Mouse (Mus musculus) limb, embryonic 14.5 days (tissue): ENCODE measurements around the gene Rab17. TPM values are rescaled to one million over a fixed set of nuclear protein-coding genes. Genes with fewer than 3 reads are reported as not detected.
A peak's percentile ranks its signal among the peaks of the same experiment; 100 is the strongest.

Experiments used
- ATAC-seq: fragments of 200-750 bp; cut with Nextera tagmentation; 2 replicates; pipeline ENCODE4 v1.8.0; 2017; ENCODE audit warnings: low read depth, moderate number of reproducible peaks, moderate TSS enrichment; ENCODE audit not compliant: low FRiP score
- DNase-seq: peaks from one replicate; pipeline ENCODE4 v3.0.0-alpha.2; 2015; ENCODE audit warnings: low spot score
- H3K27ac ChIP-seq: fragments of 300-500 bp; sonication (generic); replicated peaks from 2 replicates; pipeline ENCODE4 v1.5.1; 2014; ENCODE audit warnings: low read depth, mild to moderate bottlenecking, low read length, moderate library complexity, mixed read lengths
- H3K27me3 ChIP-seq: fragments of 300-500 bp; sonication (generic); 2 replicates; pipeline ENCODE4 v1.6.1; 2014; ENCODE audit warnings: low read length, mixed read lengths; ENCODE audit not compliant: control insufficient read depth, insufficient read depth
- H3K36me3 ChIP-seq: fragments of 300-500 bp; sonication (generic); 2 replicates; pipeline ENCODE4 v1.6.1; 2014; ENCODE audit warnings: mild to moderate bottlenecking, low read length, moderate library complexity, mixed read lengths; ENCODE audit not compliant: control insufficient read depth, insufficient read depth
- H3K4me1 ChIP-seq: fragments of 300-500 bp; sonication (generic); 2 replicates; pipeline ENCODE4 v1.6.1; 2014; ENCODE audit warnings: antibody characterized with exemption, low read length, mixed read lengths; ENCODE audit not compliant: control insufficient read depth, insufficient read depth
- H3K4me2 ChIP-seq: fragments of 300-500 bp; sonication (generic); replicated peaks from 2 replicates; pipeline ENCODE4 v1.6.1; 2014; ENCODE audit warnings: low read depth, mild to moderate bottlenecking, low read length, moderate library complexity; ENCODE audit not compliant: severe bottlenecking
- H3K4me3 ChIP-seq: fragments of 300-500 bp; sonication (generic); replicated peaks from 2 replicates; pipeline ENCODE4 v1.5.1; 2014; ENCODE audit warnings: low read length
- H3K9ac ChIP-seq: fragments of 300-500 bp; sonication (generic); 2 replicates; pipeline ENCODE4 v1.6.1; 2014; ENCODE audit warnings: mild to moderate bottlenecking, low read depth, low read length, moderate library complexity; ENCODE audit not compliant: severe bottlenecking
- H3K9me3 ChIP-seq: fragments of 300-500 bp; sonication (generic); 2 replicates; pipeline ENCODE4 v1.6.1; 2016; ENCODE audit warnings: low read length; ENCODE audit not compliant: control insufficient read depth
- POLR2A ChIP-seq: fragments of 200-500 bp; IDR thresholded peaks from 2 replicates; pipeline ENCODE4 v1.8.0; 2012; ENCODE audit warnings: inconsistent platforms, mild to moderate bottlenecking, moderate library complexity, borderline replicate concordance; ENCODE audit not compliant: insufficient read depth, insufficient read length; ENCODE audit errors: extremely low read depth
- WGBS: fragments of 180-500 bp; shearing (Covaris S2); extraction: QIAGEN DNeasy Blood & Tissue Kit; methylation state at CpG from one replicate; pipeline ENCODE4 v1.1.7; 2014; 5-methylcytosine and 5-hydroxymethylcytosine counted together
- polyA plus RNA-seq, 2 experiments: library from polyadenylated mRNA; depleted of rRNA in 1 of 2; stranded (reverse) in 1 of 2; unstranded in 1 of 2; fragments of >200 nt; fragmentation: Nextera tagmentation in 1 of 2; extraction: Ambion mirVana in 1 of 2; gene quantifications; 2 replicates each; pipeline versions ENCODE4 v1.2.1 to v1.2.3; 2012 to 2014

Rab17 gene
- polyA plus RNA-seq, 2 experiments = 0.78 to 1.0 TPM

DNA sequence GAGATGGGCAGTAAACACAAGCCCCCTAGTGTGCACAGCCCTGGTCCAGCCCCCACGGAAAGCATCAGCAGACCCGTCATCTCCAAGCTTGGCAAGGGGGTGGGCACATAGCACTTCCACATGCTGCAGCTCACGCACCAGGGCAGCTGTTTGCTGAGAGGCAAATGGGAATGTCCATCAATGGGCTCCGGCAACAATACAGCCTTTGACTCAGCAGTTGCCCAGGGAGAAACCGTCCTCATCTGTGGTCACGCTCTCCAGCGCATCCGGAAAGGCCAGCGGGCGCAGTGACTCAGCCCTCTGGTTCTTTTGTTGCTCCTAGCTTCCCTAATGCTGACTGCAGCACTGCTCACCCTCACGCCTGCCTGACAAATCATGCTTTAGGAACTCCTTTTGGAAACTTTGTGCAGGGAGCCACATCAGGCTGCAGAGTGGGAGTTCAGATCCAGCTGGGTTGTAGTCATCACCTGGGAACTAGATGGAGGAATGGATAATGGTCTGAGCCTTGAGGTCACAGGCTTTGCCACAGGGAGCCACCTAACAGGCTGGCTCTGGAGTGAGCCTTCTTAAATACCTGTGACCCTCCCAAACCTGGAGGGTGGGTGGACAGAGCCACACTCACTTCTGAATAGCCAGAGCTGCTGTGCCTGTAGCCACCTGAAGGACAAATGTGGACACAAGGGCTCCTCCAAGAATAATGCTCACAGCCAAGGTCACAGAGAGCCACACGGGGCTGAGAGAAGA is 5.6 kb upstream of the Rab17 start:
- no peak overlapping the region for H3K4me3 ChIP-seq
- 42% methylated on average over 12 of the region's 12 CpGs for WGBS
- H3K9me3 ChIP-seq = no peaks in the 10 kb centered on the region
- H3K4me1 ChIP-seq = no peaks in the 10 kb centered on the region
- H3K27me3 ChIP-seq = no peaks in the 10 kb centered on the region
- H3K36me3 ChIP-seq = no peaks in the 10 kb centered on the region
- H3K9ac ChIP-seq = no peak overlapping the region
- ATAC-seq = peak; percentile 35; the same call in 1 of the 2 replicates
- H3K4me2 ChIP-seq = no peak overlapping the region
- TF ChIP-seq POLR2A = no peak
- DNase-seq = peak; percentile 43
- H3K27ac ChIP-seq = no peak overlapping the region

DNA sequence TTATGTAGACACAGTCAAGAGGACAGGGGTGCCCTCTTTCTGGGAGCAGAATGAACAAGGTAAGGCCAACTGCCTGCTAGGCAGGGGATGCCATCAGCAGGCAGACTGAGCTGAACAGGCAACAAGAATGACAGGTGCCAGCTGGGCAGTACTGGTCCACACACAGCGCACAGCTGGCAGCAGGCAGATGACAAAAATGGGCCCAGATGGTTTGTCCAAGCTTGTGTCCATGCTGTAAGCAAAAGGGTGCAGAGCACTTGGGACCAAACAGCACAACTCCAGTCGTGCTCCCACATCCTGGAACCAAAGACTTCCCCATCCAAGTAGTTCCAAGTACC is 4.1 kb upstream of the Rab17 start:
- no peak for TF ChIP-seq POLR2A
- peaks cover 5% of the 10 kb centered on the region; the same call in 1 of the 2 replicates for H3K4me1 ChIP-seq
- H3K36me3 ChIP-seq = no peaks in the 10 kb centered on the region
- no peak for DNase-seq
- H3K9me3 ChIP-seq = no peaks in the 10 kb centered on the region
- ATAC-seq = peak; percentile 28; the same call in 1 of the 2 replicates
- H3K4me3 ChIP-seq = no peak overlapping the region
- no peak overlapping the region for H3K27ac ChIP-seq
- no peak overlapping the region for H3K4me2 ChIP-seq
- H3K27me3 ChIP-seq = no peaks in the 10 kb centered on the region
- WGBS = 80% methylated on average over 2 of the region's 2 CpGs
- H3K9ac ChIP-seq = no peak overlapping the region

DNA sequence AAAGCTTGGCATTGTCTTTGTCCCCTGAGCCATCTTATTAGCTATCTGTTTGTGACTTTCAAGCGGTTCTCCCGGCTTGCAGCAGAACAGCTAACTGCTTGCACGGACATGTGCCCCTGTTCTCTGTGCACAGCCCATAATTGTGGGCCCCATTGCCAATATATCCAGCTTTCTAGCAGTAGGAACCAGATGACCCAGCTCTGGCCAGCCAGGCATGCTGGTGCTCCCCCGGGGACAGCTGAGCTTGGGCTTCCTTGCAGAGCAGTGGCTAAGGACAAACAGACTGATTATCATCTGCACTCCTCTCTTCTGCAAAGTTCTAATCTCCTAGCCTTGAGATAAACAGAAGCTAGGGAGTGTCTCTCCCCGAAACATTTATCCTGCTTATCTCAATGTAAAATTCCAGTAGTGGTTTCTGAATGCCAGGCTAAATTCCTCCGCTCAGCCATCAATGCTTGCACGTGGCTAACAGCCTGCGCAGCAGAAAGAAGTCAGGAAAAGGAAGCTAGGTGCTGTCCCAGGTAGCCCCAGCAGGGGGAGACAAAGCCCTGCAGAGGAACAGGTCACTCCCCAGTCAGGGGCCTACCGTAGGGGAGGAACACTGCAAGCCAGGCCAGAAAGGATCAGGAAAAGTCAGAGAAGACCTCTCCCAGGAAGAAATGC is 3.6 kb upstream of the Rab17 start:
- ATAC-seq (peak; percentile 79), DNase-seq (peak; percentile 93)
- WGBS = 17% methylated on average over 9 of the region's 9 CpGs
- H3K4me3 ChIP-seq = no peak overlapping the region
- no peaks in the 10 kb centered on the region for H3K36me3 ChIP-seq
- no peak overlapping the region for H3K9ac ChIP-seq
- no peaks in the 10 kb centered on the region for H3K27me3 ChIP-seq
- H3K9me3 ChIP-seq = no peaks in the 10 kb centered on the region
- H3K4me1 ChIP-seq = peaks cover 5% of the 10 kb centered on the region; the same call in 1 of the 2 replicates
- no peak for TF ChIP-seq POLR2A
- H3K27ac ChIP-seq = no peak overlapping the region
- H3K4me2 ChIP-seq = no peak overlapping the region

DNA sequence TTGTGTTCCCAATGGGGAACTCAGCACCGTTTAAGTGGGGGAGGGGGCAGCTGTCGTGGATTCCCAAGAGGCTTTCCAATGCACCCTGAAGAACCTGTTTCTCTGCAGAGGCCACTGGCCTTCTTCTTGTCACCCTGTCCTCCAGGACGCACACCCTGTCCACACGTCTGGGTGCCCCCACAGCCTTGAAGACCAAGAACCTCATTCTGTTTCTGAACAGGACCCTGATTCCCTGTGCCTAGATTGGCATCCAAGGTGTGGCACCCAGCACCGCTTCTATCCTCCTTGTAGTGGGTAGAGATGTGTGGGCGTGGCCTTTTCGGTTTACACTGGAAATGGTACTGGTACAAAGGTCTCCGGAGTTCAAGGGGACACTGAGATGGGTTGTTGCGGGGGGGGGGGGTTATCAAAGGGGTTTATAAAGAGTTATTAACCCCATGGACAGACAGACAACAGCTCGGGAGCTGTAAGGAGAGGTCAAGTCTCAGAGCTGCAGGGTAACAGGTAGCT is 475 bp upstream of the Rab17 start:
- no peak for TF ChIP-seq POLR2A
- Histone ChIP-seq H3K4me3 (no peak overlapping the region), H3K9me3 (no peaks in the 10 kb centered on the region), H3K27me3 (no peaks in the 10 kb centered on the region), H3K27ac (no peak overlapping the region), H3K4me2 (no peak overlapping the region), H3K36me3 (no peaks in the 10 kb centered on the region), H3K9ac (no peak overlapping the region), H3K4me1 (peaks cover 5% of the 10 kb centered on the region; the same call in 1 of the 2 replicates)
- DNase-seq = no peak
- ATAC-seq = no peak
- WGBS = 78% methylated on average over 10 of the region's 10 CpGs

DNA sequence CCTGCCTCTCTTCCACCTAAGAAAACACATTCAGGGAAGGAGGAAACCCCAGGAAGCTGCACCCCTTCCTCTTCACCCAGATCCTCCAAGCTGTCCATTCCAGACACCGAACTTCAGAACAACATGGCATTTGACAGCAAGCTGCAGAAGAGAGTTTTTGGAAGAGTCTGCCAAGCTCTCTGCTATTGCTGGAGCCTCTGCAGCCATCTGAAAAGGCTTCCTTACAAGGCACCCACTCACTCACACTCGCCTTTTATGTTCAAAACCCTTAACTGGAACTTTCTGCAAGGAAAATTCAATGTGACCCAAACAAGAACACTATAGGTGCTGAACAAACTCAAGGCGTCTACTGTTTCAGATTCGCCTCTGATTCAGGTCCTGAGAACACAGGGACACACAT is 812 bp downstream of the Rab17 start:
- Histone ChIP-seq H3K4me1 (peaks cover 5% of the 10 kb centered on the region; the same call in 1 of the 2 replicates), H3K27ac (no peak overlapping the region), H3K4me3 (no peak overlapping the region), H3K9ac (0 out of 2 replicates have a peak overlapping the region, but pooled peaks have one; percentile 5), H3K27me3 (no peaks in the 10 kb centered on the region), H3K36me3 (no peaks in the 10 kb centered on the region), H3K9me3 (no peaks in the 10 kb centered on the region), H3K4me2 (no peak overlapping the region)
- 81% methylated on average over 4 of the region's 4 CpGs for WGBS
- DNase-seq (no peak), ATAC-seq (no peak)
- TF ChIP-seq POLR2A = no peak
